Mouse (Mus musculus) kidney, adult 8-10 months (tissue): ENCODE measurements around the gene Notch2.

Source experiments
- DNase-seq, 2 experiments: peaks; one replicate each; pipeline ENCODE4 v3.0.0; 2022

The Notch2 gene

GRCm38 (mm10) chr3:98054334-98055007 lies 41.1 kb downstream of the Notch2 start:
- no peak for DNase-seq

- no peak for DNase-seq
These were observed 41.6 kb downstream of the Notch2 start for GRCm38 (mm10) chr3:98055008-98055345.

- DNase-seq = no peak
These were observed 42.7 kb downstream of the Notch2 start for GRCm38 (mm10) chr3:98055808-98056728.

GRCm38 (mm10) chr3:98056956-98057365 lies 43.6 kb downstream of the Notch2 start:
- no peak for DNase-seq

GRCm38 (mm10) chr3:98059076-98059475 lies 45.7 kb downstream of the Notch2 start:
- no peak for DNase-seq

GRCm38 (mm10) chr3:98060981-98061660 lies 47.8 kb downstream of the Notch2 start:
- no peak for DNase-seq

GRCm38 (mm10) chr3:98061661-98062330 lies 48.5 kb downstream of the Notch2 start:
- no peak for DNase-seq

- DNase-seq = no peak
These were observed 49.4 kb downstream of the Notch2 start for GRCm38 (mm10) chr3:98062591-98063185.

- DNase-seq = no peak
These were observed 50.0 kb downstream of the Notch2 start for GRCm38 (mm10) chr3:98063186-98063771.

- no peak for DNase-seq
These were observed 50.5 kb downstream of the Notch2 start for GRCm38 (mm10) chr3:98063833-98064232.

- no peak for DNase-seq
These were observed 51.7 kb downstream of the Notch2 start for GRCm38 (mm10) chr3:98065004-98065403.

GRCm38 (mm10) chr3:98066434-98066833 lies 53.1 kb downstream of the Notch2 start:
- no peak for DNase-seq

- no peak for DNase-seq
These were observed 54.1 kb downstream of the Notch2 start for GRCm38 (mm10) chr3:98067413-98067812.

- no peak for DNase-seq
These were observed 54.6 kb downstream of the Notch2 start for GRCm38 (mm10) chr3:98067852-98068491.

- no peak for DNase-seq
These were observed 55.8 kb downstream of the Notch2 start for GRCm38 (mm10) chr3:98069161-98069560.

GRCm38 (mm10) chr3:98069856-98070255 lies 56.5 kb downstream of the Notch2 start:
- DNase-seq = no peak

GRCm38 (mm10) chr3:98072570-98072969 lies 59.2 kb downstream of the Notch2 start:
- no peak for DNase-seq

- no peak for DNase-seq
These were observed 60.2 kb downstream of the Notch2 start for GRCm38 (mm10) chr3:98073545-98073944.

- peak in 1 of 2 experiments; percentile 52 for DNase-seq
These were observed 61.4 kb downstream of the Notch2 start for GRCm38 (mm10) chr3:98074622-98075231.

GRCm38 (mm10) chr3:98077866-98078265 lies 64.5 kb downstream of the Notch2 start:
- DNase-seq = no peak

GRCm38 (mm10) chr3:98078816-98079215 lies 65.5 kb downstream of the Notch2 start:
- no peak for DNase-seq
